Mouse (Mus musculus): ENCODE measurements at regions not wholly inside any gene's neighbourhood (a gene's known extent, or its start where the extent isn't known, plus 50 kb on each side); places are given as distances from the start of the nearest gene placed in this dataset.

- no peak overlapping the region for H3K27ac ChIP-seq (ENCODE audit: low read depth, low read length)
- no peaks in the 10 kb centered on the region for H3K36me3 ChIP-seq (ENCODE audit: insufficient read depth, low read length)
These were observed 186.5 kb upstream of the Mkln1 start for GRCm38 (mm10) chr6:31212080-31212479.

GRCm38 (mm10) chr6:31212694-31213093, 185.8 kb upstream of the Mkln1 start:
- TF ChIP-seq CTCF (IDR thresholded peaks at IDR 0.05): no peak
- WGBS: 81% methylated on average over 13 of the region's 13 CpGs

More at GRCm38 (mm10) chr6:31212080-31212479, 186.5 kb upstream of the Mkln1 start:
- WGBS: 87% methylated on average over 7 of the region's 7 CpGs
- DNase-seq (ENCODE audit: low spot score) (no peak), ATAC-seq (ENCODE audit: low FRiP score) (no peak)
- no peaks in the 10 kb centered on the region for H3K4me1 ChIP-seq (ENCODE audit: insufficient read depth, low read length)
- no peak overlapping the region for H3K9ac ChIP-seq (replicated peaks; ENCODE audit: low read length, poor library complexity, severe bottlenecking)
- H3K4me2 ChIP-seq (ENCODE audit: low read depth, low read length, poor library complexity, severe bottlenecking): no peak overlapping the region
- H3K9me3 ChIP-seq (ENCODE audit: low read length): no peaks in the 10 kb centered on the region
- H3K27me3 ChIP-seq (ENCODE audit: insufficient read depth, low read length): no peaks in the 10 kb centered on the region
- no peak overlapping the region for H3K4me3 ChIP-seq (ENCODE audit: low read depth, low read length)
- no peak for TF ChIP-seq CTCF (IDR thresholded peaks at IDR 0.05)

GRCm38 (mm10) chr6:31213161-31213560, 185.4 kb upstream of the Mkln1 start:
- no peaks in the 10 kb centered on the region for H3K4me1 ChIP-seq (ENCODE audit: insufficient read depth, low read length)

More at GRCm38 (mm10) chr6:31212694-31213093, 185.8 kb upstream of the Mkln1 start:
- no peak overlapping the region for H3K4me3 ChIP-seq (ENCODE audit: low read depth, low read length)
- no peak overlapping the region for H3K9ac ChIP-seq (replicated peaks; ENCODE audit: low read length, poor library complexity, severe bottlenecking)
- no peak overlapping the region for H3K27ac ChIP-seq (ENCODE audit: low read depth, low read length)
- no peak overlapping the region for H3K4me2 ChIP-seq (ENCODE audit: low read depth, low read length, poor library complexity, severe bottlenecking)
- no peak for ATAC-seq (ENCODE audit: low FRiP score)
- no peak for DNase-seq (ENCODE audit: low spot score)
- H3K9me3 ChIP-seq (ENCODE audit: low read length): no peaks in the 10 kb centered on the region
- no peaks in the 10 kb centered on the region for H3K36me3 ChIP-seq (ENCODE audit: insufficient read depth, low read length)
- no peaks in the 10 kb centered on the region for H3K27me3 ChIP-seq (ENCODE audit: insufficient read depth, low read length)
- H3K4me1 ChIP-seq (ENCODE audit: insufficient read depth, low read length): no peaks in the 10 kb centered on the region

GRCm38 (mm10) chr6:31215661-31216060, 182.9 kb upstream of the Mkln1 start:
- DNase-seq (ENCODE audit: low spot score) (no peak), ATAC-seq (ENCODE audit: low FRiP score) (no peak)
- no peaks in the 10 kb centered on the region for H3K36me3 ChIP-seq (ENCODE audit: insufficient read depth, low read length)
- H3K9ac ChIP-seq (replicated peaks; ENCODE audit: low read length, poor library complexity, severe bottlenecking): 0 out of 2 replicates have a peak overlapping the region, but pooled peaks have one; percentile 63
- H3K27me3 ChIP-seq (ENCODE audit: insufficient read depth, low read length): 0 out of 2 replicates have a peak, but pooled peaks cover 6% of the 10 kb centered on the region
- no peak overlapping the region for H3K27ac ChIP-seq (ENCODE audit: low read depth, low read length)
- peak overlapping the region; percentile 78 for H3K4me3 ChIP-seq (ENCODE audit: low read depth, low read length)
- peaks cover 3% of the 10 kb centered on the region; the same call in 1 of the 2 replicates for H3K4me1 ChIP-seq (ENCODE audit: insufficient read depth, low read length)
- 72% methylated on average over 8 of the region's 8 CpGs for WGBS
- peak overlapping the region; percentile 99 for H3K4me2 ChIP-seq (ENCODE audit: low read depth, low read length, poor library complexity, severe bottlenecking)
- H3K9me3 ChIP-seq (ENCODE audit: low read length): no peaks in the 10 kb centered on the region
- no peak for TF ChIP-seq CTCF (IDR thresholded peaks at IDR 0.05)

More at GRCm38 (mm10) chr6:31213161-31213560, 185.4 kb upstream of the Mkln1 start:
- no peak overlapping the region for H3K4me3 ChIP-seq (ENCODE audit: low read depth, low read length)
- H3K36me3 ChIP-seq (ENCODE audit: insufficient read depth, low read length): no peaks in the 10 kb centered on the region
- H3K27ac ChIP-seq (ENCODE audit: low read depth, low read length): no peak overlapping the region
- H3K4me2 ChIP-seq (ENCODE audit: low read depth, low read length, poor library complexity, severe bottlenecking): no peak overlapping the region
- TF ChIP-seq CTCF (IDR thresholded peaks at IDR 0.05): no peak
- no peak overlapping the region for H3K9ac ChIP-seq (replicated peaks; ENCODE audit: low read length, poor library complexity, severe bottlenecking)
- no peaks in the 10 kb centered on the region for H3K27me3 ChIP-seq (ENCODE audit: insufficient read depth, low read length)
- ATAC-seq (ENCODE audit: low FRiP score): no peak
- 83% methylated on average over 4 of the region's 4 CpGs for WGBS
- DNase-seq (ENCODE audit: low spot score): no peak
- no peaks in the 10 kb centered on the region for H3K9me3 ChIP-seq (ENCODE audit: low read length)

GRCm38 (mm10) chr6:31216206-31217059, 182.1 kb upstream of the Mkln1 start:
- under 1% methylated on average over 94 of the region's 100 CpGs for WGBS
- H3K27ac ChIP-seq (ENCODE audit: low read depth, low read length): 0 out of 2 replicates have a peak overlapping the region, but pooled peaks have one; percentile 47
- H3K9ac ChIP-seq (replicated peaks; ENCODE audit: low read length, poor library complexity, severe bottlenecking): peak overlapping the region; percentile 63
- H3K36me3 ChIP-seq (ENCODE audit: insufficient read depth, low read length): no peaks in the 10 kb centered on the region
- H3K9me3 ChIP-seq (ENCODE audit: low read length): no peaks in the 10 kb centered on the region
- H3K4me3 ChIP-seq (ENCODE audit: low read depth, low read length): peak overlapping the region; percentile 78
- peak; percentile 71 for DNase-seq (ENCODE audit: low spot score)
- H3K4me2 ChIP-seq (ENCODE audit: low read depth, low read length, poor library complexity, severe bottlenecking): peak overlapping the region; percentile 99
- H3K27me3 ChIP-seq (ENCODE audit: insufficient read depth, low read length): 0 out of 2 replicates have a peak, but pooled peaks cover 6% of the 10 kb centered on the region
- H3K4me1 ChIP-seq (ENCODE audit: insufficient read depth, low read length): peaks cover 9% of the 10 kb centered on the region; the same call in 1 of the 2 replicates
- TF ChIP-seq CTCF (IDR thresholded peaks at IDR 0.05): no peak
- ATAC-seq (ENCODE audit: low FRiP score): peak; percentile 74

- ATAC-seq (ENCODE audit: low FRiP score): peak; percentile 24; the same call in 1 of the 2 replicates
- 0 out of 2 replicates have a peak, but pooled peaks cover 6% of the 10 kb centered on the region for H3K27me3 ChIP-seq (ENCODE audit: insufficient read depth, low read length)
- H3K27ac ChIP-seq (ENCODE audit: low read depth, low read length): 0 out of 2 replicates have a peak overlapping the region, but pooled peaks have one; percentile 47
- peak overlapping the region; percentile 78 for H3K4me3 ChIP-seq (ENCODE audit: low read depth, low read length)
- no peak for TF ChIP-seq CTCF (IDR thresholded peaks at IDR 0.05)
- no peaks in the 10 kb centered on the region for H3K9me3 ChIP-seq (ENCODE audit: low read length)
- WGBS: 1% methylated on average over 20 of the region's 20 CpGs
- peak overlapping the region; percentile 99 for H3K4me2 ChIP-seq (ENCODE audit: low read depth, low read length, poor library complexity, severe bottlenecking)
- no peaks in the 10 kb centered on the region for H3K36me3 ChIP-seq (ENCODE audit: insufficient read depth, low read length)
- peak overlapping the region; percentile 63 for H3K9ac ChIP-seq (replicated peaks; ENCODE audit: low read length, poor library complexity, severe bottlenecking)
- H3K4me1 ChIP-seq (ENCODE audit: insufficient read depth, low read length): peaks cover 9% of the 10 kb centered on the region; the same call in 1 of the 2 replicates
- peak; percentile 11 for DNase-seq (ENCODE audit: low spot score)
These were observed 181.4 kb upstream of the Mkln1 start for GRCm38 (mm10) chr6:31217060-31217541.
